Mouse (Mus musculus): ENCODE measurements around the gene Zkscan2. TPM values are rescaled to one million over a fixed set of nuclear protein-coding genes. Genes with fewer than 3 reads are reported as not detected.

The Zkscan2 gene
- 0.15 TPM in 2 replicates for polyA plus RNA-seq (2012; rRNA removed)

DNA sequence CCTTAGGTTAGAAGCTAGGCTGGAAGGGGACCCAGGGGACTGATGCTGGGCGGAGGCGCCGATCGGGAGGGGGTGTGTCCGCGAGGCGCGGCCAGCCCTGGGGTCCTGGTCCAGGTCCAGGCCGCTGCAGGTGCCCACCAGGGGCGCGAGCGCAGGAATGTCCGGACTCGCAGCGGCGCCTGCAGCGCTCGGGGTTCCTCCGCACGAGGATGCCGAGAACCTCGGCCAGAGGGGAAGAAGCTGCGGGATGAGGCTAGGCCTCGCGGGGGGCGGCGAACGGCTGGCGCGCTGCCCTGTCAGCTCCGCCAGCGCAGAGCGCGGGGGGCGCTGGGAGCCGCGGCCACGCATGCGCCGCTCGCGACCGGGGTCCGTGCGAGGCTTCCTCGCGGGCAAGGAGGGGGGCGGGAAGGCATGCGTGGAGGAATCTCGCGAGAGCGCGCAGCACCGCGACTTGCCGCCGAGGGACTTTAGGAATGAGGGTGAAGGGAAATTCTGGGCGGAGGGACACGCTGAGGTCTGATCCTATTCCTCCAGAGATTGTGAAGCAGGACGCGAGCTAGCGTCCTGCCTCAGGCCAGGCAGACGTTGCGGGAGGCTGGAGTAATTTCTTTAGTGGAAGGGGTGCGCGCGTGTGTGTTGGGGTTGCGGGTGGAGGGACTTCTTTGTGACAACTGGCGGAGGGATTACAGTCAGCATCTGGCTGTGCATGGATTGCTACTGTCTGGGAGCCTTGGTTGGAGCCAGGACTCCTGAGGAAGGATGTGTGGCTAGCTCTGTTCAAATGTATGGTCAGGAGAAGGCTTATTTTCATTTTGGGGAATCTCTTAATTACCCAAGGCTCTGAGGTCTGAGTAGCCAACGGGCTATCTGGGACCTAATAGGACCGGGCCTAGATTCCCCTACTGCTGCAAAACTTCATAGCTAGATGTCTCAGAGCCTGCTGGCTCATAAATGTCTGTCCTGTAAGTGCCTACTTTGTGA is at the start of gene Zkscan2:
Zkscan2 (minus strand) TSS at position 211 of the 981 bp plus-strand sequence.
- DNase-seq, result peak; percentile 12
- 2% methylated on average over 70 of the region's 71 CpGs for WGBS
- Histone ChIP-seq H3K4me3 (replicated peaks; ENCODE audit: extremely low read depth, low read depth, low read length) (peak within 1 kb of the TSS; percentile 42), H3K4me1 (ENCODE audit: control insufficient read depth, insufficient read depth, low read length) (no peaks in the 10 kb centered on the region)
- TF ChIP-seq POLR2A (IDR thresholded peaks at IDR 0.05; ENCODE audit: borderline replicate concordance, extremely low read depth, low read depth, low read length) (no peak), CTCF (IDR thresholded peaks at IDR 0.05; ENCODE audit: insufficient read depth, low read length) (no peak)

DNA sequence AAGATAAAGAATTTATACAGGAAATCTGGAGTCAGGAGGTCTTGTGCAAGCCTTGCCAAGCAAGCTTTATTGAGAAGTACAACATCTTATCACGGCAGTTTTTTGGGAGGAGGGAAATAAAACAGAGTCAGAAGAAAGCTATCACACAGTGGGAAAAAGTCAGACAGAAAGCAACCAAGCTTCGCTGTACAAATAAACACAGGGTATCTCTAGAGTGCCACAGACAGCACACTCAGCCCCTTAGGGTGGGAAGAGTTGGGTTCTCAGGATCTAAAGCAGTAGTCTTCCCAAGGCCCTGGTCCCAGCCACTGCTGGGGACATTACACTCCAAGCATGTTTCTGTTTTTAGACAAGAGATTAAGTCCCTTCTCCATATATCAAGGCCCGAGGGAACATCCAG is 28.9 kb upstream of the Zkscan2 start:
- WGBS, result 56% methylated on average over 3 of the region's 3 CpGs
- no peak for DNase-seq
- TF ChIP-seq CTCF (IDR thresholded peaks at IDR 0.05; ENCODE audit: insufficient read depth, low read length) (no peak), POLR2A (IDR thresholded peaks at IDR 0.05; ENCODE audit: borderline replicate concordance, extremely low read depth, low read depth, low read length) (no peak)
- no peak overlapping the region for H3K4me3 ChIP-seq (replicated peaks; ENCODE audit: extremely low read depth, low read depth, low read length)
- H3K4me1 ChIP-seq (ENCODE audit: control insufficient read depth, insufficient read depth, low read length), result no peaks in the 10 kb centered on the region

DNA sequence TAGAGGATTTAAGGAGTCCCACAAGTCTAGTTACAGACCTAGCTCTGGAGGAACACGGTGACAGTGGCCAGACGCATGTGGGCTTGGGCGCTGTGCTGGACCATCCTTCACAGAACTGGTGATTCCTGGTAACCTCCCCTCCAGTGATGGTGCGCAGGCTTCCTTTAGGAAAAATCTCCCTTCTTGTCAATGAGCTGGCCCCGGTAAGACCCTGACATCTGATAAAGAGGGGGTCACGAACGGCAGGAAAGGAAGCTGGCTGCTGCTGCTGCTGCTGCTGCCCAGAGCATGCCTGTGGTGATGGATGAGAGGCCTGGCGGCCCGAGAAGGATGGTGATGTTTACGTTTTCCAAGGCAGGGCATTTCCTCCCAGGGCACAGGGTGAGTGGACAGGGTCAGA is 25.5 kb upstream of the Zkscan2 start:
- H3K4me1 ChIP-seq (ENCODE audit: control insufficient read depth, insufficient read depth, low read length), result no peaks in the 10 kb centered on the region
- H3K4me3 ChIP-seq (replicated peaks; ENCODE audit: extremely low read depth, low read depth, low read length), result no peak overlapping the region
- WGBS, result 26% methylated on average over 10 of the region's 10 CpGs
- DNase-seq, result no peak
- TF ChIP-seq CTCF (IDR thresholded peaks at IDR 0.05; ENCODE audit: insufficient read depth, low read length) (no peak), POLR2A (IDR thresholded peaks at IDR 0.05; ENCODE audit: borderline replicate concordance, extremely low read depth, low read depth, low read length) (no peak)

DNA sequence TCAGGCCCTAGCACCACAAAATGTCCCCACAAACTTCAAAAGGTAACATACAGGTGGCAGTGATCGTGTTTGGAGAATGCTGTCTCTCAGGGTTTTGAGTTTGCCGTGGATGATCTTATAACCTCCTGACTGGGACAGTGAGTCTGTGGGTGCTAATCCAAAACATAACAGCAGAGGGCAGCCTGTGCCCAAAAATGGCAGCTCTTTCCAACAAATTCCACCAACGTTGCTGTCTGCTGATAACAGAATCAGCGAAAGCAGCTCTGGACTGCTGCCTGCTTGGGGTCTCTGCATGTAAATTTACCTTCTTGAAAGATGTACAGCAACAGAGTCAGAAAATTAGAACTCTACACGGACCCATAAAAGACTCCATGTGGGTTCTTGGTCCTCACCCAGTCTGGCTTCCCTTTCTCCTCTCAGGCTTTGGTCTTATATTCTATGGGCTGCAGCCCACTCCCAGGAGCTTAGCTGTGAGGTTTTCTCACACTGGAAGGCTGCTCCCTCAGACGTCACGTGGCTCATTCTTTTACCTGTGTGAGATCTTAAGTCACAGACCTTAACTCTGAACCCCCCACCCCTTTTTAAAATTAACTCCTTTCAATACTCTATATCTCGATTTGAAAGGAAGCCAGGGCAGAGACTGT is 24.1 kb upstream of the Zkscan2 start:
- 14% methylated on average over 8 of the region's 8 CpGs for WGBS
- Histone ChIP-seq H3K4me1 (ENCODE audit: control insufficient read depth, insufficient read depth, low read length) (no peaks in the 10 kb centered on the region), H3K4me3 (replicated peaks; ENCODE audit: extremely low read depth, low read depth, low read length) (no peak overlapping the region)
- DNase-seq, result peak; percentile 60
- peak; percentile 48 for TF ChIP-seq CTCF (IDR thresholded peaks at IDR 0.05; ENCODE audit: insufficient read depth, low read length)
- no peak for TF ChIP-seq POLR2A (IDR thresholded peaks at IDR 0.05; ENCODE audit: borderline replicate concordance, extremely low read depth, low read depth, low read length)

DNA sequence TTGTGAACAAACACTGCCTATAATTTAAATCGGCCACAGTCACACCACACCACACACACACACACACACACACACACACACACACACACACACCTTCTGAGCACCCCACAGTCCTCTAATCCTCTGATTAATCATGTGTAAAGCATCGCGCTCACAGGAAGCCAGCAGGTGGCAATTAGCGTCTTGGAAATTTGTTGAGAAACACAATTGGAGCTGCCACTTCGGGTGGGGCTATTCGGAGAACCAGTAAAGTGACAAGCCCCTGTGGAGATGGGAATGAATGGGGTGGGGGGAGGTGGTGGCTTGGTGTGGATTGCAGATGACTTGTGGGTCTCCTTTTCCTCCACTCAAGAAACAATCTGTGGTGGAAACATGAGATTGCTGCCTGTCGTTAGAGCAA is 7.7 kb upstream of the Zkscan2 start:
- TF ChIP-seq CTCF (IDR thresholded peaks at IDR 0.05; ENCODE audit: insufficient read depth, low read length), result no peak
- TF ChIP-seq POLR2A (IDR thresholded peaks at IDR 0.05; ENCODE audit: borderline replicate concordance, extremely low read depth, low read depth, low read length), result no peak
- 70% methylated on average over 7 of the region's 7 CpGs for WGBS
- no peak for DNase-seq
- Histone ChIP-seq H3K4me1 (ENCODE audit: control insufficient read depth, insufficient read depth, low read length) (no peaks in the 10 kb centered on the region), H3K4me3 (replicated peaks; ENCODE audit: extremely low read depth, low read depth, low read length) (no peak overlapping the region)

DNA sequence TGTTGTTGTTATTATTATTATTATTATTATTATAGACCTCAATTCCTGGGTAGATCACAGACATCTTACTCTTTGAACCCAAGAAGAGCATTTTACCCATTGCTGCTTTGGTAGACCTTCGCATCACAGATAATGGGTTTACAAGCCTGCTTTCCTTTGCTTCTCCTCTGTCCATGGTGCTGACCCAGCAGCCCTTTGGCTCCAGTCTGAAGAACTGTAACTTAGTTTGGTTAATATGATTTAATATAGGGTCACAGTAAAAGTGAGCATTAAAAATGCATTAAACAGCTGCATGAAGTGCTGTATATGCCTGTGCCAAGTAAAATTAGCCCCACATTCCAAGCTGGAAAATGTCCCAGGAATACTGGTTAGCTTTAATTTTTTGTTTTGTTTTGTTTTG is 3.1 kb upstream of the Zkscan2 start:
- 20% methylated on average over 1 of the region's 1 CpGs for WGBS
- no peaks in the 10 kb centered on the region for H3K4me1 ChIP-seq (ENCODE audit: control insufficient read depth, insufficient read depth, low read length)
- no peak for TF ChIP-seq POLR2A (IDR thresholded peaks at IDR 0.05; ENCODE audit: borderline replicate concordance, extremely low read depth, low read depth, low read length)
- no peak for TF ChIP-seq CTCF (IDR thresholded peaks at IDR 0.05; ENCODE audit: insufficient read depth, low read length)
- peak; percentile 5 for DNase-seq
- no peak overlapping the region for H3K4me3 ChIP-seq (replicated peaks; ENCODE audit: extremely low read depth, low read depth, low read length)

DNA sequence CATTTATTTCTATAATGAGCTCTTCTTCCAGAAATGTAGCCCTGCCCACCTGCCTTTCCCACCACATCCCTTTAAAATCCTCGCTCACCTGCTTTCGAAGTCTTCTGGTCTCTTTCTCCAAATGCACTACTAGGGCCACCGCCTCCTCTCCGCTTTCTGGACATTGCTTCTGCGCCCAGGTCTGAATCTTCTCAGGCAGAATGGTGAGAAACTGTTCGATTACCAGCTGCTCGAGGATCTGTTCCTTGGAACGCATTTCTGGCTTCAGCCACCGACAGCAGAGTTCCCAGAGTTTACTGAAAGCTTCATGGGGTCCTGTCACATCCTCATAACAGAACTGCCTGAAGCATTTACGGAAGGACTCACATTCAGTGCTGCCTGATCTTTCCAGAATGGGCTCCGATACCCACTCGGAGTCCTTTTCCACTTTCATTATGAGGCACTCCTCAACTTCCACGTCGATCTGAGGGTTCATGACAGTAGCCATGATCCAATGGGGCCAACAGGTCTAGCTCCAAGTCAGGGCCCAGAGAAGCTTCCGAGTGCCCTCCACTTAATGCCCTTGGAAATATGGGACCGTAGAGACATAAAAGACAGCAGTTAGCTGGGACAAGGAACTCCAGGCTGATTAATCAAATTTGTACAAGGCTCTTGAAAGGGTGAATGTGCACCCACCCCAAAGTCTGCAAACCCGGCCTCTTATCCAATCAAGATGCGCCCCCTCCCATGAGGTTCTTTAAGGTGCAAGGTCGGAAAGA is 589 bp downstream of the Zkscan2 start:
- WGBS, result 38% methylated on average over 19 of the region's 19 CpGs
- DNase-seq, result no peak
- Histone ChIP-seq H3K4me3 (replicated peaks; ENCODE audit: extremely low read depth, low read depth, low read length) (peak overlapping the region; percentile 42), H3K4me1 (ENCODE audit: control insufficient read depth, insufficient read depth, low read length) (no peaks in the 10 kb centered on the region)
- TF ChIP-seq CTCF (IDR thresholded peaks at IDR 0.05; ENCODE audit: insufficient read depth, low read length) (no peak), POLR2A (IDR thresholded peaks at IDR 0.05; ENCODE audit: borderline replicate concordance, extremely low read depth, low read depth, low read length) (no peak)

DNA sequence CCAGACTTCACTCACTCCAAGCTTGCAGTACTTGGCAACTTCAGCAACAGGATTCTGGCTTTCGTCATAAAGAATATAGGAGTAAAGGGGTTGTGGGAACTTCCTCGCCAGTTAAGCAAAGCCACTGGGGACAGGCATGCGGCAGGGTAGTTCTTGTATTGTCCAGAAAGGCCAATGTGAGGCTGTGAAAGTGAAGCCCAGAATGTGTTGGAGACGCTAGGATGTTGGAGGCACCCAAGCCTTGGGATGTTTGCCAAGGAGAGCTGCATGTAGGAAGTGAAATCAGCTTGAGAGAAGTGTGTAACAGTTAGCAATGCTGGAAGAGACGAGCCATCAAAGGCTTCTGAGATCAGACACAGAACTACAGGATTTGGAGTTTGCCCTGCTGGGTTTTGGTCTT is 12.5 kb downstream of the Zkscan2 start:
- H3K4me1 ChIP-seq (ENCODE audit: control insufficient read depth, insufficient read depth, low read length), result no peaks in the 10 kb centered on the region
- DNase-seq, result no peak
- WGBS, result 53% methylated on average over 5 of the region's 5 CpGs
- H3K4me3 ChIP-seq (replicated peaks; ENCODE audit: extremely low read depth, low read depth, low read length), result no peak overlapping the region
- no peak for TF ChIP-seq CTCF (IDR thresholded peaks at IDR 0.05; ENCODE audit: insufficient read depth, low read length)
- TF ChIP-seq POLR2A (IDR thresholded peaks at IDR 0.05; ENCODE audit: borderline replicate concordance, extremely low read depth, low read depth, low read length), result no peak

DNA sequence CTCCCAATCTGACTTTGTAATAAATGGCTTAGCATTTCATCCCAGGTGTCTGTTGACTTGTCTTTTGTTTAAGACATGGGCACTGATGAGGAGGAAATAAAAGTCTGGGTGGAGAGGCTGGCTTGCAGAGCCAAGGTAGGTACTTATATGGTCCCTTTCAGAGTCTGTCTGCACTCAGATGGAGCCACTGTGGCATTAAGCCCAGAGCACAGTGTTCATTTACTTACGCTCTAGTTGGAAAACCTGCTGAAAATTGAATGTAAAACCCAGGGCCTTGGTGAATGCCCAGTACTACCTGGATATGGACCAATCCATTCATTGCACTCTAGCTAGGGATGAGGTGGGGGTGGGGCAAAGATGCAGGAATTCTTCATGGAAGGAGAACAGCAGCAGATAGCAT is 32.3 kb downstream of the Zkscan2 start:
- DNase-seq, result no peak
- H3K4me3 ChIP-seq (replicated peaks; ENCODE audit: extremely low read depth, low read depth, low read length), result no peak overlapping the region
- WGBS, result 90% methylated on average over 1 of the region's 1 CpGs
- H3K4me1 ChIP-seq (ENCODE audit: control insufficient read depth, insufficient read depth, low read length), result no peaks in the 10 kb centered on the region
- no peak for TF ChIP-seq POLR2A (IDR thresholded peaks at IDR 0.05; ENCODE audit: borderline replicate concordance, extremely low read depth, low read depth, low read length)
- no peak for TF ChIP-seq CTCF (IDR thresholded peaks at IDR 0.05; ENCODE audit: insufficient read depth, low read length)
